Mouse (Mus musculus): ENCODE measurements around the gene Zkscan7. TPM values are rescaled to one million over a fixed set of nuclear protein-coding genes. Genes with fewer than 3 reads are reported as not detected.
"Not testable (repeated sequence)": the region's sequence is repeated elsewhere in the genome, so short reads cannot be mapped to it uniquely, and the experiment has no call there.

Zkscan7 gene
- polyA plus RNA-seq, 1 experiment, result 0.40 TPM

- Histone ChIP-seq H3K4me3 (ENCODE audit: insufficient read depth, poor library complexity, severe bottlenecking) (no peak overlapping the region), H3K79me2 (ENCODE audit: control insufficient read depth, insufficient read depth) (no peaks in the 10 kb centered on the region), H3K79me3 (ENCODE audit: low read depth) (no peaks in the 10 kb centered on the region), H3K27me3 (ENCODE audit: control insufficient read depth, insufficient read depth, insufficient read length) (no peaks in the 10 kb centered on the region), H3K36me3 (ENCODE audit: control insufficient read depth, insufficient read depth) (peaks cover 6% of the 10 kb centered on the region), H3ac (ENCODE audit: control insufficient read depth, insufficient read length, low read depth) (no peak overlapping the region)
- TF ChIP-seq CTCF (IDR thresholded peaks at IDR 0.05; ENCODE audit: control insufficient read depth, insufficient read depth, insufficient read length), result no peak
- TF ChIP-seq CEBPB (IDR thresholded peaks at IDR 0.05; ENCODE audit: low read depth), result no peak
- TF ChIP-seq MYOD1 (IDR thresholded peaks at IDR 0.05; ENCODE audit: control insufficient read depth, insufficient read length, low read depth), result no peak
- no peak for TF ChIP-seq USF1 (IDR thresholded peaks at IDR 0.05; ENCODE audit: low read depth)
- no peak for TF ChIP-seq MAX (IDR thresholded peaks at IDR 0.05)
- TF ChIP-seq FOSL1 (IDR thresholded peaks at IDR 0.05; ENCODE audit: insufficient read depth, low read length, poor library complexity, severe bottlenecking), result no peak
- TF ChIP-seq MYOG (IDR thresholded peaks at IDR 0.05; ENCODE audit: control insufficient read depth, extremely low read depth, insufficient read length), result no peak
These were observed 39.9 kb upstream of the Zkscan7 start for GRCm38 (mm10) chr9:122845621-122846020.

- Histone ChIP-seq H3K27me3 (ENCODE audit: control insufficient read depth, insufficient read depth, insufficient read length) (no peaks in the 10 kb centered on the region), H3K36me3 (ENCODE audit: control insufficient read depth, insufficient read depth) (peaks cover 11% of the 10 kb centered on the region), H3K79me3 (ENCODE audit: low read depth) (no peaks in the 10 kb centered on the region), H3K4me3 (ENCODE audit: insufficient read depth, poor library complexity, severe bottlenecking) (no peak overlapping the region), H3K79me2 (ENCODE audit: control insufficient read depth, insufficient read depth) (no peaks in the 10 kb centered on the region), H3ac (ENCODE audit: control insufficient read depth, insufficient read length, low read depth) (no peak overlapping the region)
- TF ChIP-seq CEBPB (IDR thresholded peaks at IDR 0.05; ENCODE audit: low read depth) (no peak), MAX (IDR thresholded peaks at IDR 0.05) (no peak), CTCF (IDR thresholded peaks at IDR 0.05; ENCODE audit: control insufficient read depth, insufficient read depth, insufficient read length) (no peak)
These were observed 39.3 kb upstream of the Zkscan7 start for GRCm38 (mm10) chr9:122846156-122846555.

GRCm38 (mm10) chr9:122847811-122848311, 37.6 kb upstream of the Zkscan7 start:
- not testable (repeated sequence) for H3K79me2 ChIP-seq (ENCODE audit: control insufficient read depth, insufficient read depth); H3K27me3 ChIP-seq (ENCODE audit: control insufficient read depth, insufficient read depth, insufficient read length); H3ac ChIP-seq (ENCODE audit: control insufficient read depth, insufficient read length, low read depth); H3K79me3 ChIP-seq (ENCODE audit: low read depth); H3K4me3 ChIP-seq (ENCODE audit: insufficient read depth, poor library complexity, severe bottlenecking)
- H3K36me3 ChIP-seq (ENCODE audit: control insufficient read depth, insufficient read depth), result peaks cover 25% of the 10 kb centered on the region

- no peak overlapping the region for H3K4me3 ChIP-seq (ENCODE audit: insufficient read depth, poor library complexity, severe bottlenecking)
- no peak overlapping the region for H3ac ChIP-seq (ENCODE audit: control insufficient read depth, insufficient read length, low read depth)
- TF ChIP-seq MYOD1 (IDR thresholded peaks at IDR 0.05; ENCODE audit: control insufficient read depth, insufficient read length, low read depth) (no peak), USF1 (IDR thresholded peaks at IDR 0.05; ENCODE audit: low read depth) (no peak), MAX (IDR thresholded peaks at IDR 0.05) (no peak), CTCF (IDR thresholded peaks at IDR 0.05; ENCODE audit: control insufficient read depth, insufficient read depth, insufficient read length) (no peak), FOSL1 (IDR thresholded peaks at IDR 0.05; ENCODE audit: insufficient read depth, low read length, poor library complexity, severe bottlenecking) (no peak)
- H3K27me3 ChIP-seq (ENCODE audit: control insufficient read depth, insufficient read depth, insufficient read length), result no peaks in the 10 kb centered on the region
- H3K79me3 ChIP-seq (ENCODE audit: low read depth), result no peaks in the 10 kb centered on the region
- peaks cover 1% of the 10 kb centered on the region for H3K79me2 ChIP-seq (ENCODE audit: control insufficient read depth, insufficient read depth)
- H3K36me3 ChIP-seq (ENCODE audit: control insufficient read depth, insufficient read depth), result peaks cover 81% of the 10 kb centered on the region
These were observed 31.0 kb upstream of the Zkscan7 start for GRCm38 (mm10) chr9:122854526-122854925.

GRCm38 (mm10) chr9:122855141-122855540, 30.3 kb upstream of the Zkscan7 start:
- H3K79me3 ChIP-seq (ENCODE audit: low read depth); H3K79me2 ChIP-seq (ENCODE audit: control insufficient read depth, insufficient read depth); H3K27me3 ChIP-seq (ENCODE audit: control insufficient read depth, insufficient read depth, insufficient read length); H3ac ChIP-seq (ENCODE audit: control insufficient read depth, insufficient read length, low read depth); H3K4me3 ChIP-seq (ENCODE audit: insufficient read depth, poor library complexity, severe bottlenecking): not testable (repeated sequence)
- peaks cover 84% of the 10 kb centered on the region for H3K36me3 ChIP-seq (ENCODE audit: control insufficient read depth, insufficient read depth)

GRCm38 (mm10) chr9:122855617-122856016, 29.9 kb upstream of the Zkscan7 start:
- no peaks in the 10 kb centered on the region for H3K27me3 ChIP-seq (ENCODE audit: control insufficient read depth, insufficient read depth, insufficient read length)
- no peak for TF ChIP-seq USF1 (IDR thresholded peaks at IDR 0.05; ENCODE audit: low read depth)
- TF ChIP-seq CEBPB (IDR thresholded peaks at IDR 0.05; ENCODE audit: low read depth), result no peak
- TF ChIP-seq CTCF (IDR thresholded peaks at IDR 0.05; ENCODE audit: control insufficient read depth, insufficient read depth, insufficient read length), result no peak
- TF ChIP-seq MAX (IDR thresholded peaks at IDR 0.05), result no peak
- H3K4me3 ChIP-seq (ENCODE audit: insufficient read depth, poor library complexity, severe bottlenecking), result no peak overlapping the region
- H3ac ChIP-seq (ENCODE audit: control insufficient read depth, insufficient read length, low read depth), result no peak overlapping the region
- peaks cover under 1% of the 10 kb centered on the region for H3K79me3 ChIP-seq (ENCODE audit: low read depth)
- peaks cover 10% of the 10 kb centered on the region for H3K79me2 ChIP-seq (ENCODE audit: control insufficient read depth, insufficient read depth)
- H3K36me3 ChIP-seq (ENCODE audit: control insufficient read depth, insufficient read depth), result peaks cover 82% of the 10 kb centered on the region

GRCm38 (mm10) chr9:122856716-122857115, 28.8 kb upstream of the Zkscan7 start:
- TF ChIP-seq CEBPB (IDR thresholded peaks at IDR 0.05; ENCODE audit: low read depth), result no peak
- TF ChIP-seq MAX (IDR thresholded peaks at IDR 0.05), result no peak
- no peak for TF ChIP-seq FOSL1 (IDR thresholded peaks at IDR 0.05; ENCODE audit: insufficient read depth, low read length, poor library complexity, severe bottlenecking)
- TF ChIP-seq MYOD1 (IDR thresholded peaks at IDR 0.05; ENCODE audit: control insufficient read depth, insufficient read length, low read depth), result no peak
- TF ChIP-seq CTCF (IDR thresholded peaks at IDR 0.05; ENCODE audit: control insufficient read depth, insufficient read depth, insufficient read length), result no peak
- Histone ChIP-seq H3K36me3 (ENCODE audit: control insufficient read depth, insufficient read depth) (peaks cover 85% of the 10 kb centered on the region), H3ac (ENCODE audit: control insufficient read depth, insufficient read length, low read depth) (no peak overlapping the region), H3K27me3 (ENCODE audit: control insufficient read depth, insufficient read depth, insufficient read length) (no peaks in the 10 kb centered on the region), H3K4me3 (ENCODE audit: insufficient read depth, poor library complexity, severe bottlenecking) (no peak overlapping the region), H3K79me2 (ENCODE audit: control insufficient read depth, insufficient read depth) (peaks cover 21% of the 10 kb centered on the region), H3K79me3 (ENCODE audit: low read depth) (peaks cover 10% of the 10 kb centered on the region)
